Mouse (Mus musculus) adrenal gland, postnatal 36 days (tissue): ENCODE data around the gene Gm37240. TPM values are rescaled to one million over a fixed set of nuclear protein-coding genes. Genes with fewer than 3 reads are reported as not detected.

Experiments used
- DNase-seq, 2 experiments: peaks; one replicate each; pipeline ENCODE4 v3.0.0; 2021; ENCODE audit warnings: mixed read lengths in 1 of 2
- total RNA-seq, 2 experiments: library from RNA; stranded (reverse); gene quantifications; 2 replicates each; pipeline ENCODE4 v1.2.3; 2021

Gm37240 gene
- total RNA-seq, 2 experiments from 2014 or later, result 2.5 to 4.5 TPM

- no peak for DNase-seq
Measured at GRCm38 (mm10) chr3:85397816-85398482, 489.4 kb downstream of the Gm37240 start.

GRCm38 (mm10) chr3:85393395-85393794, 493.9 kb downstream of the Gm37240 start:
- DNase-seq, result no peak

- no peak for DNase-seq
Measured at GRCm38 (mm10) chr3:85391756-85392155, 495.6 kb downstream of the Gm37240 start.

GRCm38 (mm10) chr3:85391111-85391510, 496.2 kb downstream of the Gm37240 start:
- DNase-seq, result no peak

GRCm38 (mm10) chr3:85385371-85385770, 501.9 kb downstream of the Gm37240 start:
- peak; percentile 28 to 66 for DNase-seq

GRCm38 (mm10) chr3:85383330-85383729, 504.0 kb downstream of the Gm37240 start:
- DNase-seq, result peak in 1 of 2 experiments; percentile 37

GRCm38 (mm10) chr3:85378703-85379395, 508.5 kb downstream of the Gm37240 start:
- DNase-seq, result no peak

GRCm38 (mm10) chr3:85377946-85378702, 509.2 kb downstream of the Gm37240 start:
- no peak for DNase-seq

- no peak for DNase-seq
Measured at GRCm38 (mm10) chr3:85377505-85377904, 509.8 kb downstream of the Gm37240 start.

- DNase-seq, result no peak
Measured at GRCm38 (mm10) chr3:85376541-85376940, 510.8 kb downstream of the Gm37240 start.

GRCm38 (mm10) chr3:85373039-85373438, 514.3 kb downstream of the Gm37240 start:
- DNase-seq, result no peak

- no peak for DNase-seq
Measured at GRCm38 (mm10) chr3:85369847-85370246, 517.5 kb downstream of the Gm37240 start.

- no peak for DNase-seq
Measured at GRCm38 (mm10) chr3:85369157-85369556, 518.2 kb downstream of the Gm37240 start.

GRCm38 (mm10) chr3:85368354-85369120, 518.8 kb downstream of the Gm37240 start:
- no peak for DNase-seq

GRCm38 (mm10) chr3:85364591-85365343, 522.6 kb downstream of the Gm37240 start:
- peak in 1 of 2 experiments; percentile 56 for DNase-seq

- no peak for DNase-seq
Measured at GRCm38 (mm10) chr3:85362883-85363282, 524.4 kb downstream of the Gm37240 start.

- no peak for DNase-seq
Measured at GRCm38 (mm10) chr3:85356373-85356772, 530.9 kb downstream of the Gm37240 start.

- no peak for DNase-seq
Measured at GRCm38 (mm10) chr3:85348021-85348420, 539.3 kb downstream of the Gm37240 start.

- no peak for DNase-seq
Measured at GRCm38 (mm10) chr3:85341103-85341860, 546.0 kb downstream of the Gm37240 start.

- DNase-seq, result no peak
Measured at GRCm38 (mm10) chr3:85340491-85340890, 546.8 kb downstream of the Gm37240 start.

- DNase-seq, result no peak
Measured at GRCm38 (mm10) chr3:85339926-85340325, 547.4 kb downstream of the Gm37240 start.
